Mouse (Mus musculus) lung, postnatal 4 days (tissue): Measurements from ENCODE around the gene Spaca3.

Source experiments
- DNase-seq, 2 experiments: peaks; one replicate each; pipeline ENCODE4 v3.0.0; 2021

The Spaca3 gene

DNA sequence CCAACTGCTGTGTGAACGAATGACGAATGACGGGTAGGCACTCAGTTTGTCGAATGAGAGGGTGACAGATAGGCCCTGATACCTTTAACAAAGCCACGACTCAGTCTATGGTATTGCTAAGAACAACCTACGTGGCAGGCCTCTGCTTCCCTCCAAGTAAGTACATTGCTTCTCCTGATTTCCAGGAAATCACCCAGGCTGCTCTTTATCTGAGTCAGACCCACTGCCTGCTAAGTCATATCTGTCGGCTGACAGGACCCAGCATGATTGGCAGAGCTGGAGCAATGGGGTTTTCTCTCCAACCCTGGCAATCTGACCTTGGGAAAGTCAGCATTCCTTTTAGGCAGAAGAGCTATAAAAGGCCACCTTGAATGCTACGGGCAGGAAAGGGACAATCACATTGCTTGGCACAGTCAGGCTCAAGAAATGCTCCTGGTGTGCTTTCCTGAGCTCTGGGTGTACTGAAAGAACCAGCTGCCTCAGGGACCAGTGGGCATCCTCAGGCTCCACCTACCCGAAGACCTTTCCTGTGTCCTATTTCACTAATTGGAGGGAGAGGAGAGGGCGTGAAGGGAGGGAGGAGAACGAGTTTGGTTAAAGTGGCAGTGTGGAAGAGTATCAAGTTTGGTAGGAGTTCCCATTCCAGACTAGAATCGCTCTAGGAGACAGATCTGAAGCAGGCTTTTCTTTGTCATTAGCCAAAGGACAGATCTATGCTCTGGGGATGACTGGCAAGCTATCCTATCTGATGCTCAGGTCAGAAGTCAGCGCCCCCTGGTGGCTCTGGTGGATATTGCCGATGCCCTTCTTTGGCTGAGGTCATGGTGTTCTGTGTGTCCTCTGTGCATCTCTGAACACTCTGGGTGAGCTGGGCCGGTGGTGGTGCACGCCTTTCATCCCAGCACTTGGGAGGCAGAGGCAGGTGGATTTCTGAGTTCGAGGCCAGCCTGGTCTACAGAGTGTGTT lies 14.6 kb downstream of the Spaca3 start:
- DNase-seq, result peak; percentile 66 to 79

DNA sequence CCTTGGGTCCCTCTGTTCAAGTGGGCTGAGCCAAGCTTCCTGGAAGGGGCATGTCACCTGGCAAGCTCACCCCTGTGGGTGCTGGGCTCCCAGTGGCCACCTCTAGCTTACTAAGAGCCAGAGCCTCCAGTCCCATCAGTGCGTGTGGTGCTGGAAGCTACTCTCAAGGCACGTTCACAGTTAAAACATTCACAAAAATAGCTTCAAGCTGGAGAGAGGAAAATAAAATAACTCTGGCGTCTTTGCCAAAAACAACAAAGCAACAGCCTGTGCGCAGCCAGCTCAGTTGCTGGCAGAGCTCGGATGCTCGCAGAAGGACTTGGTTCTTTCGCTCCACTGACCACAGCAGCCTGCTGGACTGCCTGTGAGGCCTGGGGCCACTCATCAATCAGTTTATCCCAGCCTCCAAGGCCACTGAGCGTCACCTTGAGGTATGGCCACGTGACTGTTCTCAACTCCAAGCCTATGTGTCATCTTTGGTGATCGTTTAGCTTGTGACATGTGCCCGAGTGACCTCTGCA lies 19.0 kb downstream of the Spaca3 start:
- peak; percentile 48 to 85 for DNase-seq

DNA sequence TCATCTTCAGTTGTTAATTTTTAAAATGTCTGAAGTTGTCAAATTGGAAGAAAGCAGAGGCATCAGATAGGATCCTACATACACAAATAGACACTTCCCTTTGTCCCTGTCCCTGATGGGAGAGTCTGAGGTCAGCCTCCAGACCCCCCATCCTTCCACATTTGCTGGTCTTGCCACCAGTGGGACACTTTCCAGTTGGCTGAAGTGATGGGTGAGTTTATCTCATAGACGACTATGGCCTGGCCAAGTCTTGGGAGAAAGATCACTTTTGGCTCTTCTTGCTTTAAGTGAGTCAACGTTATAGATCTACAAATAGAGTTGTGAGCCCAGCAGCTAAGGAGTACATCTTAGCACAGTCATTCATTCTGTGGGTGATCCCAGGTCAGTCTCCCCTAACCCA lies 19.9 kb downstream of the Spaca3 start:
- peak in 1 of 2 experiments; percentile 19 for DNase-seq

DNA sequence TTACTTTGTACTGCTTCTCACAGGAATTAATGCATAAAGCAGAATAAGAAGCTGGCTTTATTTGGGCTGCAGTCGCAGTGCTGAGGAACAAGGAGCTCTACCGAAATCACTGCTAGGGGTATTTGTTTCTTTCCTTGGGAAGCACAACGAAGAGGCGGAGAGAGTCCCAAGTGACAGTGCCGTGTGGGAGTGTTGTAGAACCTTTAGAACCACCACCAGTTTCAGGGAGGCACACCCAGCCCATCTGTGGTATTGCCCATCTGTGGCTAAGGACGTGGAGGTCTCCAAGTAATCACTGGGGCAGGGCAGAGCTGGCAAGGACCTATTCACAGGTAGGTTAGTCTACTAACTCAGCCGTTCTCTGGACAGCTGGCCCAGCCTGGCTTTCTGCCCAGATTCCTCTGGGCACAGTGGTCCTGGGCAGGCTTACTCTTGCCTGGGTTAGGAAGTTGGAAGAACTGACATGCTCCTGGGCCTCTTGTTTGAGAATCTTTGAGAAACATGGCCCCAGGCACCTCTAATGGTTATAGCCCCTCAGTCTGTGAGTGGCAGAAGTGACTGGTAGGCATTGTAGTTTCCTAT lies 24.2 kb downstream of the Spaca3 start:
- no peak for DNase-seq

- DNase-seq, result no peak
Observed at GRCm38 (mm10) chr11:80884521-80885231, 26.5 kb downstream of the Spaca3 start.

- no peak for DNase-seq
Observed at GRCm38 (mm10) chr11:80886365-80886764, 28.2 kb downstream of the Spaca3 start.

GRCm38 (mm10) chr11:80887021-80887420 lies 28.9 kb downstream of the Spaca3 start:
- DNase-seq, result no peak

GRCm38 (mm10) chr11:80889336-80890063 lies 31.3 kb downstream of the Spaca3 start:
- no peak for DNase-seq

DNA sequence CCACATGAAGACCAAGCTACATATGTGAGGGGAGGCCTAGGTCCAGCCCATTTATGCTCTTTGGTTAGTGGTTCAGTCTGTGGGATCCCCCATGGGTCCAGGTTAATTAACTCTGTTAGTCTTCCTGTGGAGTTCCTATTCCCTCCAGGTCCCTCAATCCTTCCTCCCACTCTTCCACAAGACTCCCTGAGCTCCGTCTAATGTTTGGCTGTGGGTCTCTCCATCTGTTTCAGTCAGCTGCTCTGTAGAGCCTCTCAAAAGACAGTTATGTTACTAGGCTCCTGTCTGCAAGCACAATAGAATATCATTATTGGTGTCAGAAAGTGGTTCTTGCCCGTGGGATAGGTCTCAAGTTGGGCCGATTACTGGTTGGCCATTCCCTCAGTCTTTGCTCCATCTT lies 37.7 kb downstream of the Spaca3 start:
- no peak for DNase-seq

DNA sequence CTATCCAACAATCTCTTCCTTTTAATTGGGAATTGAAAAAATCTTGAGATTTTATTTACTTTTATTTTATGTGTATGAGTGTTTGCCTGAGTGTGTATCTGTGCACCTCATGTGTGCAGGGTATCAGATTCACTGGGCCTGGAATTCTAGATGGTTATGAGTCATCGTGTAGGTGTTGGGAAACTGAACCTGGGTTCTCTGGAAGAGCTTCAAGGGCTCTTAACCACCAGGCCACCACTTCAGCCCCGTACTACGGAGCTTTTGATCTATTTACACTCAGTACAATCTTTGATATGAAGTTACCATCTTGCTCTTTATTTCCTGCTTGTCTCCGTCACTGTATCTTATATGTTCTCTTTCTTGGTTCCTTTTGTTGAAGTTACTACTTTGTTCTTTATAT lies 42.4 kb downstream of the Spaca3 start:
- DNase-seq, result peak; percentile 13 to 35

- no peak for DNase-seq
Observed at GRCm38 (mm10) chr11:80902664-80903063, 44.5 kb downstream of the Spaca3 start.

- DNase-seq, result no peak
Observed at GRCm38 (mm10) chr11:80903426-80903825, 45.3 kb downstream of the Spaca3 start.

GRCm38 (mm10) chr11:80904559-80904958 lies 46.4 kb downstream of the Spaca3 start:
- no peak for DNase-seq

GRCm38 (mm10) chr11:80906456-80906855 lies 48.3 kb downstream of the Spaca3 start:
- DNase-seq, result peak; percentile 49 to 62

DNA sequence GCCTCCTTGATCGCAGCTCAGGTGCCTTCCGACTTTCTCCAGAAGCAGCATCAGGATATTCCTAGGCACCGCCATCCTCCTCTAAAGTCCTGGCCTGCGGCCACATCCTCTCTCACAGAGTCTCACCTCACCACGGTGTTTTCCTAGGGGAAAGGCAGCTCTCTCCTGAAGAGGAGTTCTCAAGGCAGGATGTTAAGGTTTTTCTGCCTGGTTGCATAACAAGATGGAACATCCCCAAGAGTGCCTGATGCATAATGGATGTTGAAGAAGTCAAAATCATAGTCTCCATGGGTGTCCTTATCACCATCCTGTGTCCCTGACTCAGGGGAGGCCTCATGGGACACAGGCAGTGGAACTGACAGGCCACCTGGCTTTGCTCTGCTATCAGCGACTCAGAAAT lies 49.7 kb downstream of the Spaca3 start:
- DNase-seq, result no peak

DNA sequence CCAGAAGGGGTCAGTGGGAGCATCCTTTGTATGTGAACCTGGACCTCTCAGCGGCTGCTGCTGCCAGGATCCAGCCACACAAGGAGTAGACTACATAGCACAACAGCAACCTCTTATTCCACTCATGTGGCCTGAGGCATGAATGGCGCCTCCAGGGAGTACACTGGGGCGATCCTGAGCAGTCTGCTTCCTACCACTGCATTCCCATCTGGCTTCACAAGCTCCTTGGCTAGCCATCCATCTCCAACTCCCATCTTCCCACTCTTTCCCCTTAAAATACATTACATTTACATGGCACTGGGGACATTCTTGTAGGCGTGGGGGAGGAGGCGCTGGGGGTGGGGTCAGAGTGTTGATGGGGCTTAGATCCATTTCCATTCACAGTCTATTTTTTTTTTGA lies 54.6 kb downstream of the Spaca3 start:
- no peak for DNase-seq

DNA sequence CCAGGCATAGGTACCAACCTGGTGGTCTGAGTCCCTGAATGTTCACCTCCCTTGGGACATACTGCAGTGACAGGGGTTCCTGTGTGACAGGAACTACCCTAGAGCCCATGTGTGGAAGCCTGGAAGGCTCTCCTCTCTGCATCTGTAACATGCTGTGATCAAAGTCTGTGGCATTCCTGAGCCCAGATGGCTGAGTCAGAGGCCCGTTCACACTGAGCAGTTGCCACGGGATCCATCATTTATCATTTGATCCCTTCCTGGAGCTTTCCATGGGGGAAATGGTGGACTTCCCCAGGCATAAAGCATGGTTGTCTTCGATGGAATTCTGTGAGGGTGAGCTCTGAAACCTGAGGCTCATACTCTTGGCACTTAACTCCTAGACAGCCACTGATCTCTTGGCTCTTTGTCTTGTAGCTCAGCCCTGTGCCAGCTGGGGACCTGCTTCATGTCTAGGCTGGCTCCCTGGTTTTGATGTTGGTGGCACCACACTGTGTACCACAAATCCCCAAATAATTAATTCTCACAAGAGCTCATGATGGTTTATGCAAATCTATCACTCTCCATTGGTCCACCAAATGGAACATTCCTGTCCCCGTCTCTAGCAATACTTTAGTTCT lies 55.4 kb downstream of the Spaca3 start:
- DNase-seq, result no peak
